Mouse (Mus musculus): Measurements from ENCODE around the gene Gstp1. TPM values are rescaled to one million over a fixed set of nuclear protein-coding genes. Genes with fewer than 3 reads are reported as not detected.

The Gstp1 gene
- polyA plus RNA-seq, 1 experiment, result 119 TPM

- H3K36me3 ChIP-seq (ENCODE audit: control insufficient read depth, insufficient read depth, low read length, poor library complexity, severe bottlenecking), result no peaks in the 10 kb centered on the region
- no peaks in the 10 kb centered on the region for H3K27me3 ChIP-seq (ENCODE audit: control insufficient read depth, insufficient read depth, low read length, poor library complexity, severe bottlenecking)
- no peak for TF ChIP-seq CTCF (IDR thresholded peaks at IDR 0.05; ENCODE audit: low read depth, low read length)
- peak; percentile 85 for TF ChIP-seq POLR2A (IDR thresholded peaks at IDR 0.05; ENCODE audit: insufficient read depth, low read length)
- H3K27ac ChIP-seq (ENCODE audit: insufficient read depth, low read length), result no peak within 1 kb of the TSS
- peaks cover 4% of the 10 kb centered on the region for H3K4me1 ChIP-seq (ENCODE audit: control insufficient read depth, insufficient read depth, low read length)
- no peak within 1 kb of the TSS for H3K9ac ChIP-seq (ENCODE audit: low read depth, poor library complexity, severe bottlenecking)
- no peaks in the 10 kb centered on the region for H3K9me3 ChIP-seq (replicated peaks; ENCODE audit: control insufficient read depth, insufficient read depth, low read length, poor library complexity, severe bottlenecking)
- H3K4me3 ChIP-seq (ENCODE audit: low read depth, low read length), result no peak within 1 kb of the TSS; the same call in 1 of the 2 replicates
Measured at GRCm38 (mm10) chr19:3986334-3986733, 51.5 kb downstream of the Gstp1 start, which contains the start of gene Acy3. TSS of gene Acy3 (plus strand) at chr19:3986570.

Other genes starting within 250 kb of the Gstp1 start
- 142 and 148 TPM in 2 replicates for gene Chka, start 186.2 kb downstream of the Gstp1 start, polyA plus RNA-seq (2011; ENCODE audit: insufficient read depth, insufficient read length, low read depth, missing spikeins)
- 25.2 and 30.0 TPM in 2 replicates for gene Tcirg1, start 130.9 kb downstream of the Gstp1 start, polyA plus RNA-seq (2011; ENCODE audit: insufficient read depth, insufficient read length, low read depth, missing spikeins)
- gene Ndufs8, start 125.2 kb downstream of the Gstp1 start, polyA plus RNA-seq (2011; ENCODE audit: insufficient read depth, insufficient read length, low read depth, missing spikeins), result 91.7 and 112 TPM in 2 replicates
- gene Aldh3b1, start 108.2 kb downstream of the Gstp1 start, polyA plus RNA-seq (2011; ENCODE audit: insufficient read depth, insufficient read length, low read depth, missing spikeins), result 0.66 and 0.96 TPM in 2 replicates
- 12.1 and 13.5 TPM in 2 replicates for gene Unc93b1, start 102.8 kb downstream of the Gstp1 start, polyA plus RNA-seq (2011; ENCODE audit: insufficient read depth, insufficient read length, low read depth, missing spikeins)
- not detected in 2 replicates for gene Aldh3b3, start 79.3 kb downstream of the Gstp1 start, polyA plus RNA-seq (2011; ENCODE audit: insufficient read depth, insufficient read length, low read depth, missing spikeins)
- gene Aldh3b2, start 65.7 kb downstream of the Gstp1 start, polyA plus RNA-seq (2011; ENCODE audit: insufficient read depth, insufficient read length, low read depth, missing spikeins), result 1.3 and 1.4 TPM in 2 replicates
- gene Acy3, start 51.4 kb downstream of the Gstp1 start, polyA plus RNA-seq (2011; ENCODE audit: insufficient read depth, insufficient read length, low read depth, missing spikeins), result 4.8 and 7.8 TPM in 2 replicates
- gene Tbx10, start 45.2 kb downstream of the Gstp1 start, polyA plus RNA-seq (2011; ENCODE audit: insufficient read depth, insufficient read length, low read depth, missing spikeins), result not detected in 2 replicates
- gene Nudt8, start 37.4 kb downstream of the Gstp1 start, polyA plus RNA-seq (2011; ENCODE audit: insufficient read depth, insufficient read length, low read depth, missing spikeins), result 17.3 and 20.8 TPM in 2 replicates
- gene Gm49405, start 37.4 kb downstream of the Gstp1 start, polyA plus RNA-seq (2011; ENCODE audit: insufficient read depth, insufficient read length, low read depth, missing spikeins), result 2.4 and 3.0 TPM in 2 replicates
- gene Doc2g, start 34.7 kb downstream of the Gstp1 start, polyA plus RNA-seq (2011; ENCODE audit: insufficient read depth, insufficient read length, low read depth, missing spikeins), result 2.9 and 3.6 TPM in 2 replicates
- gene Ndufv1, start 25.2 kb downstream of the Gstp1 start, polyA plus RNA-seq (2011; ENCODE audit: insufficient read depth, insufficient read length, low read depth, missing spikeins), result 77.9 and 89.6 TPM in 2 replicates
- 29.3 and 32.1 TPM in 2 replicates for gene Gstp2, start 8.0 kb upstream of the Gstp1 start, polyA plus RNA-seq (2011; ENCODE audit: insufficient read depth, insufficient read length, low read depth, missing spikeins)
- gene Gstp3, start 21.6 kb upstream of the Gstp1 start, polyA plus RNA-seq (2011; ENCODE audit: insufficient read depth, insufficient read length, low read depth, missing spikeins), result 0.91 and 2.3 TPM in 2 replicates
- gene Cabp2, start 43.6 kb upstream of the Gstp1 start, polyA plus RNA-seq (2011; ENCODE audit: insufficient read depth, insufficient read length, low read depth, missing spikeins), result not detected in 2 replicates
- 26.9 and 32.5 TPM in 2 replicates for gene Cdk2ap2, start 59.2 kb upstream of the Gstp1 start, polyA plus RNA-seq (2011; ENCODE audit: insufficient read depth, insufficient read length, low read depth, missing spikeins)
- gene Pitpnm1, start 62.0 kb upstream of the Gstp1 start, polyA plus RNA-seq (2011; ENCODE audit: insufficient read depth, insufficient read length, low read depth, missing spikeins), result 9.8 and 11.2 TPM in 2 replicates
- 43.8 and 51.3 TPM in 2 replicates for gene Aip, start 87.9 kb upstream of the Gstp1 start, polyA plus RNA-seq (2011; ENCODE audit: insufficient read depth, insufficient read length, low read depth, missing spikeins)
- not detected in 2 replicates for gene Gpr152, start 101.8 kb upstream of the Gstp1 start, polyA plus RNA-seq (2011; ENCODE audit: insufficient read depth, insufficient read length, low read depth, missing spikeins)
- gene Cabp4, start 106.0 kb upstream of the Gstp1 start, polyA plus RNA-seq (2011; ENCODE audit: insufficient read depth, insufficient read length, low read depth, missing spikeins), result not detected in 2 replicates
- 82.4 and 88.1 TPM in 2 replicates for gene Coro1b, start 110.6 kb upstream of the Gstp1 start, polyA plus RNA-seq (2011; ENCODE audit: insufficient read depth, insufficient read length, low read depth, missing spikeins)
- not detected in 2 replicates for gene Ptprcap, start 115.6 kb upstream of the Gstp1 start, polyA plus RNA-seq (2011; ENCODE audit: insufficient read depth, insufficient read length, low read depth, missing spikeins)
- gene Rps6kb2, start 125.4 kb upstream of the Gstp1 start, polyA plus RNA-seq (2011; ENCODE audit: insufficient read depth, insufficient read length, low read depth, missing spikeins), result 17.1 and 27.3 TPM in 2 replicates
- 1.7 and 2.1 TPM in 2 replicates for gene Carns1, start 137.5 kb upstream of the Gstp1 start, polyA plus RNA-seq (2011; ENCODE audit: insufficient read depth, insufficient read length, low read depth, missing spikeins)
- gene Tbc1d10c, start 153.3 kb upstream of the Gstp1 start, polyA plus RNA-seq (2011; ENCODE audit: insufficient read depth, insufficient read length, low read depth, missing spikeins), result 1.2 TPM in 2 replicates
- 295 and 298 TPM in 2 replicates for gene Ppp1ca, start 154.1 kb upstream of the Gstp1 start, polyA plus RNA-seq (2011; ENCODE audit: insufficient read depth, insufficient read length, low read depth, missing spikeins)
- 42.3 and 48.2 TPM in 2 replicates for gene Rad9a, start 163.7 kb upstream of the Gstp1 start, polyA plus RNA-seq (2011; ENCODE audit: insufficient read depth, insufficient read length, low read depth, missing spikeins)
- gene Clcf1, start 176.3 kb upstream of the Gstp1 start, polyA plus RNA-seq (2011; ENCODE audit: insufficient read depth, insufficient read length, low read depth, missing spikeins), result 1.5 and 1.8 TPM in 2 replicates
- not detected in 2 replicates for gene AC109138.7, start 176.4 kb upstream of the Gstp1 start, polyA plus RNA-seq (2011; ENCODE audit: insufficient read depth, insufficient read length, low read depth, missing spikeins)
- gene Pold4, start 193.9 kb upstream of the Gstp1 start, polyA plus RNA-seq (2011; ENCODE audit: insufficient read depth, insufficient read length, low read depth, missing spikeins), result 21.9 and 26.7 TPM in 2 replicates
- 8.5 and 9.2 TPM in 2 replicates for gene Ssh3, start 231.2 kb upstream of the Gstp1 start, polyA plus RNA-seq (2011; ENCODE audit: insufficient read depth, insufficient read length, low read depth, missing spikeins)
- 4.9 and 6.5 TPM in 2 replicates for gene Ankrd13d, start 245.2 kb upstream of the Gstp1 start, polyA plus RNA-seq (2011; ENCODE audit: insufficient read depth, insufficient read length, low read depth, missing spikeins)

Measured in ES-Bruce4 (cell line).